Mouse (Mus musculus) yolk sac, embryonic 10.5 days (tissue): Measurements from ENCODE around the gene Pitpnc1.
A peak's percentile ranks its signal among the peaks of the same experiment; 100 is the strongest.
"Not testable (repeated sequence)": the region's sequence is repeated elsewhere in the genome, so short reads cannot be mapped to it uniquely, and the experiment has no call there.

Source experiments
- DNase-seq: peaks from one replicate; pipeline ENCODE4 v3.0.0-alpha.2; 2017; ENCODE audit warnings: low spot score

The Pitpnc1 gene

GRCm38 (mm10) chr11:107470521-107471041, at the start of gene Pitpnc1:
Gene Pitpnc1 (minus strand): TSS chr11:107470699.
- peak; percentile 87 for DNase-seq

GRCm38 (mm10) chr11:107518645-107519429, 48.3 kb upstream of the Pitpnc1 start:
- DNase-seq, result peak; percentile 88

DNA sequence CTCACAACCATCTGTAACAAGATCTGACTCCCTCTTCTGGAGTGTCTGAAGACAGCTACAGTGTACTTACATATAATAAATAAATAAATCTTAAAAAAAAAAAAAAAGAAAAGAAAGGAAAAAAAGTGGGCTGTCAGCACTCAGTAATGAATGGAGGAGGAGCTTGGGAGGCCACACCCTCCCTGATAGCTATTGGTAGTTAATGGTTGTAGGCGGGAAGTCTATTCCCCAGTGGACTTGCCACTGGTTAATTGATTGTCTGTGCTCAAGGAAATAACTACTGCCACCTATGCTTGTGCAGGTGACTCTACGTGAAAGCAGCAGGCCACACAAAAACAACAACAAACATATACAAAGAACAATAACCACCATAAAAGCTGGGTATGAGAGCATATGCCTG, 45.9 kb upstream of the Pitpnc1 start:
- no peak for DNase-seq

DNA sequence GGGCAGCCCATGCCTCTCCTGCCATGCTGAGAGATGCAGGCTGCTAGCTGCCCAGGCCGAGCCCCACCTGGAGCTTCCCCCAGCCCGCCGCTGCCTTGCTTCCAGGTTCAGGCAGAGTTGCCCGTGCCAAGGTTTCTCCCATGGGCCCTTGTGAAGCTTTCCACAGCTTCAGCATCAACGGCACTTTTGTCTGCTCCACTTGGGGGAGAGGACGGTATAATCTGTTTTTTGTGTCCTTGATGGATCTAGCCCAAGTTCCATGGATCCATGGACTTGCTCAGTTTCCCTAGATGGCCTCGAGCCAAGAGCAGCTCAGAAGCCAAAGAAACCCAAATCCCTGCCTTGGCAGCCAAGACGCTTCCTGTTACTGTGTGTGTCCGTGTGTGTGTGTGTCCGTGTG, 42.5 kb upstream of the Pitpnc1 start:
- no peak for DNase-seq

GRCm38 (mm10) chr11:107511954-107512353, 41.5 kb upstream of the Pitpnc1 start:
- peak; percentile 56 for DNase-seq

DNA sequence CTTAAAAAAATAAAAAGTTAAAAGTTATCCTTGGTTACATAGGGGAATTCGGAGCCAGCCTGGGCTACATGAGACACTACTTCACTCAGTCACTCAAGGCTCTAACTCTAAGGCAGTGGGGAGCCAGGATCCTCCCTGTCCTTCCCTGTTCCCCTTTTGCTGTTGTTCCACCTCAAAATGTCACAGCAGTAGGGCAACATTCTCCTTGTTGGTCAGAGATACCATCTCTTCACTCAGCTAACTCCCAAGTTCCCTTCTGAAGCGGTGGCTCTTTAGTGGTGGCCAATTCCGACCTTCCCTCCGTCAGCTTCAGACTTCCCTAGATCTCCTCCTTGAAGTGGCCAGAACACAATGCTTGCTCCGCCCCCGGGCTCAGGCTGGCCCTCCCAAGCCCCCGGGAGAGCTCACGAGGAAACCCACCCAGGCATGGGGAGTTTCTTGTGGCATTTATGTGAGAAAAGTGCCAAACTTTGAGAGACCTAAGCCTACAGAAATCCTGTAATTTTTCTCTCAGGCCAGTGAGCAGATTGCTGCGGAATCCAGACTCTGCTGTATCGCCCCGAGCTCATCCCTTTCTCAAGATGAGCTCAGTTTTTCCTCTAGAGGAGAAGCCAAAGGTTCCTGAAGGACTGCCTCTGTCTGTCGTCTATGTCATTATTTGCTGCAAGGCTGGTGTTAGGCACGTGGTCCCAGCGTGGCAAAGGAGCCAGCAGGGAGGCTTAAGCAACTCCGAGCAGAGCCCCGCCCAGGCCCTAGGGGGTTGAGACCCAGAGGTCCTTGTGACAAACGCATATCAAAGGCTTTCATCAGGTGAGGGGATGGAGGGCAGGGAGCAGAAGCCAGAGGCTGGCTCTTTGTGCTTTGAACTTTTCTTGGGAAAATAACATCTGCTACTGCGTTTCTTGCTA, 40.1 kb upstream of the Pitpnc1 start:
- DNase-seq, result peak; percentile 89

DNA sequence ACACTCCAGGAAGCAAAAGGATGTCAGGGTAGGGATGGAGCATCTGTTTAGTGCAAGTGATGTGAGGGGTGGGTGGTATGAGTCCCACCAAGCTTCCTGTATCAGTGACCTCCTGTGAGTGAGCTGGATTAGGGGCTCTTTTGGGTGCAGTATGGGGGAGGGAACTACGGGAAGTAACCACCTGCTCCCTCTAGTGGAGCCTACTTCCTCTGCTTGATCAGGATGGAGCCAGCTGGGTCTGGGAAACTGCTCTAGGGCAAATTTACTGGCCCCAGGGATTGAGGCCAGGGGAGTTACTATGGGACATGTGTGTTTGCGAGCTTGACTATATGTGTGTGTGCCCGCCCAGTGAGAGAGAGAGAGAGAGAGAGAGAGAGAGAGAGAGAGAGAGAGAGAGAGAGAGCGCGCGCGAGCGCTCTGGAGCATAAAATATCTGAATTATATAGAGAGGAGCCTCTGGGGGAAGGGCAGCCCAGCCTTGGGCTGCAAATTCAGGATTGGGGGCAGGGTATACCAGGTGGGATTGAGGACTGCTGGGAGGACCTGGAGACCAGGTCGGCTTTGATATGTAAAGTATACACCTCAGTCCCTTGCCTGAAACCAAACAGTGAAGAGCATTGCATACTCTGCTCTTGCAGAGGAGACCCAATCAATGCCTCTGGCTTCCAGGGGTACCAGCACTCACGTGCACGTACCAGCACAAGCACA, 39.3 kb upstream of the Pitpnc1 start:
- peak; percentile 14 for DNase-seq

DNA sequence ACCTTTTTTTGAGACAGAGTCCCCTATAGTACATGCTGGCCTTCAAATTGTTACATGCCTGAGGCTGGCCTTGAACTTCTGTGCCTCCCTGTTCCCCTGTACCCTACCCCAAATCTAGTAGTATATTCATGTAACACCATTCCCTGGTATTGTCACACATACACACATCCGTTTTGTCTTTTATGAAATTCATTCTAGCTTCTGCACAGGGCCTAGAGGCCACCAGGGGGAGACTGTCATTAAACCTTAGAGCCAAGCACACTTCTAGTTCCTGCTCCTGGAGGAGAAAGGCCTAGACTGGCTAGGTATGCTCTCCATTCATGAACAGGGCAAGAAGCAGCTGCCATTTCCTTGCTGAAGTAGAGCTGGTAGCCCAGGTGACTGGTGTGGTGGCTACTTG, 35.8 kb upstream of the Pitpnc1 start:
- peak; percentile 9 for DNase-seq

DNA sequence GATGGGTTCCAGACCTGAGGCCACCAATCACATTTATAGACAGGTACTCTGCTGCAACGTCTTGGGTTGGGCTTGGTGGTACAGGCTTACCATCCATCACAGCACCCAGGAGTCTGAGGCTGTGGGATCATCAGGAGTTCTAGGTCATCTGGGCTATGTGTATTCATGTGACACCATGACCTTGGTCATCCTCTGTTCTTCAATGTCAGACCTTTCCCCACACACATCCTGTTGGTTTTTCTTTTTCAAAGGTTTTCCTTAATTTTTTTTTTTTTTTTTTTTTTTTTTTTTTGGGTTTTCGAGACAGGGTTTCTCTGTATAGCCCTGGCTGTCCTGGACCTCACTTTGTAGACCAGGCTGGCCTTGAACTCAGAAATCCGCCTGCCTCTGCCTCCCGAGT, 33.9 kb upstream of the Pitpnc1 start:
- DNase-seq, result not testable (repeated sequence)

DNA sequence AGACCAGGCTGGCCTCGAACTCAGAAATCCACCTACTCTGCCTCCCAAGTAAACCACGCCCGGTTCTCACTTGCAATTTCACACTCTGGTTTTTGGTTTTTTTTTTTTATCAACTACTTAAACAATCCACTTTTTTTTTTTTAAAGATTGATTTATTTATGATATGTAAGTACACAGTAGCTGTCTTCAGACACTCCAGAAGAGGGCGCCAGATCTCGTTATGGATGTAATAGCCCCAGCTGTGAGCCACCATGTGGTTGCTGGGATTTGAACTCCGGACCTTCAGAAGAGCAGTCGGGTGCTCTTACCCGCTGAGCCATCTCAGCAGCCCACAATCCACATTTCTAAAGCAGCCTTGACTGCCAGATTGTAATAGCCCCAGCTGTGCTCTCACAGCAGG, 32.3 kb upstream of the Pitpnc1 start:
- DNase-seq, result no peak

GRCm38 (mm10) chr11:107484341-107484740, 13.8 kb upstream of the Pitpnc1 start:
- DNase-seq, result no peak

DNA sequence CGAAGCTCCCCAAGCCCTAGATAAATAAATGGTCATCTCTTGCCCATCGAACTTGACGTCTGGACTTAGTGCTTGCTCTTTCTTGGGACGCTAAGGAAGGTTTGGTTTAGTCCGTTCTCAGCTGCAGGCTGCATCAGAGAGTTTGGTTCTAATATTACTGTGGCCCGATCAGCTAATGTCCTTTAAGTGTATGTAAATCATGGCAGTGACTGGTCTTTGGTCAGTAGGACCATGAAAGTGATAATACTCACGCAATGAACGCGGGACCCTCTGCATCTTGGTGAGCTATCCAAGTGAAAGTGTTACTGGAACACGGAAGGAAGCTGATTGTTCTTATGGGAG, 9.3 kb upstream of the Pitpnc1 start:
- DNase-seq, result no peak

DNA sequence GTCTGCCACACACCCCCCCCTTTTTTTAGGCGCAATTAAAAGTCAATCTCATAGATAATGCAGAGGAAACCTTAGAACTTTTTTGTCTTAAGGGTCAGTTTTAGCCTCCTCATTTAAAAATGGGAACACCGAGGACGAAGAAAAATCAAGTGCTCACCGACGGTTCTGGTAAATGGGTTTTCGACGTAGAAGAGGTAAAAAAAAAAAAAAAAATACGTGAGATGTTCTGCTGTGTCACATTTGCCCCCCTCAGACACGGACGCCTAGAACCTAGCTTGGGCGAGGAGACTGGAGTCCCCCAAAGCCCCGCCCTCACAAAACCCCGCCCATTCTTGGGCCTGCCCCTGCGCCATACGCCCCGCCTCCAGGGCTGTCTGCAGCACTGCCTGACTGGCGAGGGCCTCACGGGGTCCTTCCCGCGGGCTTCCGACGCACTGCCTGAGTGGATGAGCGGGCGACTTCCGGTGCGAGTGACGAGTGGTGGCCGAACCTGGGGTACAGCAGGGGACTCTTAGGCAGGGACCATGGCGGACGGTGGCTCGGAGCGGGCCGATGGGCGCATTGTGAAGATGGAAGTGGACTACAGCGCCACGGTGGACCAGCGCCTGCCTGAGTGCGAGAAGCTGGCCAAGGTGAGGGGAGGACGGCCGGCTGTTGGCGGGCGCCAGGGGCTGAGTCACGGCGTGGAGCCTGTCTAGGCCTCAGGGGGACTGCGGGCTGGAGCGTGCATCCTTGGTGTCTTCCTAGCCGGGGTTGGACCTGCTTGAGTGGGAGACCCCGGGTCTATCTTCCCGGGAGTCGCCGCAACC, 8.8 kb upstream of the Pitpnc1 start, which contains the start of gene Psmd12:
Gene Psmd12 (plus strand): TSS at position 432 of the 809 bp plus-strand sequence.
- peak; percentile 96 for DNase-seq

DNA sequence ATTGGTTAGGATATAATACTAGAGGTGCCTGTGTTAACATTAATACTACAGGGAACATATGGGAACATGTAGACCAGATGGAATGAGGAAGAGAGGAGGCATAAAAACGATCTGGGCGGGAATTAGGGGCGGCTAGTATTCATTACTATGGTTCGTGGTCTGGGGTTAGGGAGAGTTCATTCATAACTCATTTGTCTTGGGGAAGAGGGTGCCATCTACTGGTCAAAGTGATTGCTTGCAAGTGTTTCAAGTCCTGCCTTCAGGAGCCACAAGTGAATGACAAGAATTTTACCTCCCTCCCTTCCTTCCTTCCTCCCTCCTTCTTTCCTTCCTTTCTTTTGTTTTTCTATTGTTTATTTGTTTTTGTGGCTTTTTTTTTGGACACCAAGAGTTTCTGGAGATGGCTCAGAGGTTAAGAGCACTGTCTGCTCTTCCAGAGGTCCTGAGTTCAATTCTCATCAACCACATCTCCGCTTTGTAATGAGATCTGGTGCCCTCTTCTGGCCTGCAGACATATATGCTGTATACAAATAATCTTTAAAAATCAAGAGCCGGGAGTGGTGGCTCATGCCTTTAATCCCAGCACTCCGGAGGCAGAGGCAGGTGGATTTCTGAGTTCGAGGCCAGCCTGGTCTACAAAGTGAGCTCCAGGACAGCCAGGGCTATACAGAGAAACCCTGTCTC, 2.8 kb upstream of the Pitpnc1 start:
- peak; percentile 77 for DNase-seq

DNA sequence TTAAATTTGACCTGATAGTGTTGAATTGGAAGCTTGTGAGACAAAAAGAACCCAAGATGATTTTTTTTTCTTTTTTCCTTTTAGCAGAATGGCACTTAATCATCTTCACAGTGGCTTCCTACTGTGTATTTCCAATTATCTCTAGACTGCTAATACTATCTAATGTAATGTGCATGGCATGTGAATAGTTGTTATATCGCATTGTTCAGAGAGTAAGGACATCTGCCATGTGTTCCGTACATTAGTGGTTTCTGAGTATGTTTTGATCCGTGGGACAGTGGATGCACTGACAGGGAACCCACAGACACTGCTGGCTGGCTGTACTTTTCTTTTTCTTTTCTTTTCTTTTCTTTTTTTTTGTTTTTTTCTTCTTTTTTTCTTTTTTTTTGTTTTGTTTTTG, 1.8 kb upstream of the Pitpnc1 start:
- DNase-seq, result no peak

DNA sequence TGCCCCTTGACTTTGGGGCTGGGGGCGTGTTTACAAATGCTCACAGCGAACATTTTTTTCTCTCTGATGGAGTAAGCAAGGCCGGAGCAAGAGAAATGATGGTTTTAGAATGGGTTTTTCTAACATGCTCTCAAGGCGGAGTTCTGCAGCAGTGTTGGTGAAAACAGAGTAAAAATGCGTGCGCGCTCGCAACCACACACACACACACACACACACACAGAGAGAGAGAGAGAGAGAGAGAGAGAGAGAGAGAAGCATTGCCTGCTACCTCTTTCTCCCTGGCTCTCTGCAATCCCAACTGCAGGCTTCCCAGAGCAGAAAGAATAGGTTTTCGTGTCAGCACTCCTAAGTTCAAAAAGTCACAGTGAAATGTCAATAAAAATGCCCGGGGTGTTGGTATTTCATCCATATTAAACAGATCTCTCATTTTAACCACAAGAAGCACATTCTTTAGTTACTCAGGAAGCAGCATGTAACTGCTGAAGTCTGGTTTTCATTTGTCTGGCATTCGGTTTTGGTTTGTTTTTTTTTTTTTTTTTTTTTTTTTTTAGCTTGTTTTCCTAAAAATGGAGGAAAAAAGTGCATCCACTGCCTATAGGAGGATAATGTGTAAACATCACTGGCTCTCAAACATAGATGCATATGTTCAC, 697 bp upstream of the Pitpnc1 start:
- no peak for DNase-seq

- peak; percentile 58 for DNase-seq
Observed at GRCm38 (mm10) chr11:107469523-107470371, 752 bp downstream of the Pitpnc1 start.

DNA sequence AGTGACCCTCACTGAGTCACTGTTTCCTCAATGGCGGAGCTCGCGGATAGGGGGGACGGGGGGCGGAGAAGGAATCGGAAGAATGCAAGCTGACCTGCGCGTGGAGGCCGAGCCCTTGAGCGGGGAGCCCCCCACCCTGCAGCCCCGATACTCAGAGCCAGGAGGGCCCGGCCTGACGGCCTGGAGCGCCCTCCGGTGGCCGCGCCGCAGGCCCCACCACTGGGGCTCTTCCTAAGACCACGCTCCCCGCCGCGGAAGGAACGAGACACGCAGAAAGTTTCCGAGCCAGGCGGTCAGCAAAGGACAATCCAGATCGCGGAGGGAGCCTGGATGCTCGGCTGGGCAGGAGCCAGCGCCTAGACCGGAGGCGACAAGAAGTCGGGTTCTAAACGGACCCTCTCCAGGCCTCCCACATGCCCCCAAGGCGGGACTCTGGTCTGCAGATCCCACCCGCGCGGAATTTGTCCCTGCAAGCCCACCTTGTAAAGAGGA, 1.4 kb downstream of the Pitpnc1 start:
- peak; percentile 71 for DNase-seq
